Mouse (Mus musculus) heart, embryonic 11.5 days (tissue): ENCODE measurements around the gene H2afy. TPM values are rescaled to one million over a fixed set of nuclear protein-coding genes. Genes with fewer than 3 reads are reported as not detected.
"Not testable (repeated sequence)": the region's sequence is repeated elsewhere in the genome, so short reads cannot be mapped to it uniquely, and the experiment has no call there.

ENCODE experiments used
- ATAC-seq: fragments of 200-750 bp; cut with Nextera tagmentation; replicated peaks from 2 replicates; pipeline ENCODE4 v1.8.0; 2017; ENCODE audit warnings: moderate library complexity; ENCODE audit not compliant: insufficient number of reproducible peaks, low FRiP score, low TSS enrichment
- H3K27ac ChIP-seq: fragments of 300-500 bp; sonication (generic); 2 replicates; pipeline ENCODE4 v1.5.1; 2014; ENCODE audit warnings: mild to moderate bottlenecking, low read depth, low read length
- H3K27me3 ChIP-seq: fragments of 300-500 bp; sonication (generic); 2 replicates; pipeline ENCODE4 v1.6.1; 2014; ENCODE audit warnings: mild to moderate bottlenecking, low read length, mixed read lengths; ENCODE audit not compliant: control insufficient read depth, insufficient read depth
- H3K36me3 ChIP-seq: fragments of 300-500 bp; sonication (generic); 2 replicates; pipeline ENCODE4 v1.6.1; 2014; ENCODE audit warnings: mild to moderate bottlenecking, low read length, moderate library complexity, mixed read lengths; ENCODE audit not compliant: control insufficient read depth, insufficient read depth
- H3K4me1 ChIP-seq: fragments of 300-500 bp; sonication (generic); 2 replicates; pipeline ENCODE4 v1.6.1; 2014; ENCODE audit warnings: low read length; ENCODE audit not compliant: control insufficient read depth, insufficient read depth
- H3K4me2 ChIP-seq: fragments of 300-500 bp; sonication (generic); 2 replicates; pipeline ENCODE4 v1.6.1; 2014; ENCODE audit warnings: mild to moderate bottlenecking, moderate library complexity
- H3K4me3 ChIP-seq: fragments of 300-500 bp; sonication (generic); 2 replicates; pipeline ENCODE4 v1.5.1; 2014; ENCODE audit warnings: low read depth, low read length
- H3K9ac ChIP-seq: fragments of 300-500 bp; sonication (generic); 2 replicates; pipeline ENCODE4 v1.6.1; 2014; ENCODE audit warnings: mild to moderate bottlenecking, low read depth, low read length, moderate library complexity
- H3K9me3 ChIP-seq: fragments of 300-500 bp; sonication (generic); replicated peaks from 2 replicates; pipeline ENCODE4 v1.6.1; 2016; ENCODE audit warnings: low read length; ENCODE audit not compliant: control insufficient read depth
- WGBS: fragments of 180-500 bp; shearing (Covaris S2); extraction: QIAGEN DNeasy Blood & Tissue Kit; methylation state at CpG from one replicate; pipeline ENCODE4 v1.1.7; 2014; ENCODE audit not compliant: insufficient replicate concordance; 5-methylcytosine and 5-hydroxymethylcytosine counted together
- polyA plus RNA-seq: library from polyadenylated mRNA; unstranded; fragments of >200 nt; fragmentation: Nextera tagmentation; extraction: Ambion mirVana; gene quantifications from 2 replicates; pipeline ENCODE4 v1.2.1, GENCODE M21; 2014

The H2afy gene
- polyA plus RNA-seq, 1 experiment from 2014 or later, result 162 TPM

DNA sequence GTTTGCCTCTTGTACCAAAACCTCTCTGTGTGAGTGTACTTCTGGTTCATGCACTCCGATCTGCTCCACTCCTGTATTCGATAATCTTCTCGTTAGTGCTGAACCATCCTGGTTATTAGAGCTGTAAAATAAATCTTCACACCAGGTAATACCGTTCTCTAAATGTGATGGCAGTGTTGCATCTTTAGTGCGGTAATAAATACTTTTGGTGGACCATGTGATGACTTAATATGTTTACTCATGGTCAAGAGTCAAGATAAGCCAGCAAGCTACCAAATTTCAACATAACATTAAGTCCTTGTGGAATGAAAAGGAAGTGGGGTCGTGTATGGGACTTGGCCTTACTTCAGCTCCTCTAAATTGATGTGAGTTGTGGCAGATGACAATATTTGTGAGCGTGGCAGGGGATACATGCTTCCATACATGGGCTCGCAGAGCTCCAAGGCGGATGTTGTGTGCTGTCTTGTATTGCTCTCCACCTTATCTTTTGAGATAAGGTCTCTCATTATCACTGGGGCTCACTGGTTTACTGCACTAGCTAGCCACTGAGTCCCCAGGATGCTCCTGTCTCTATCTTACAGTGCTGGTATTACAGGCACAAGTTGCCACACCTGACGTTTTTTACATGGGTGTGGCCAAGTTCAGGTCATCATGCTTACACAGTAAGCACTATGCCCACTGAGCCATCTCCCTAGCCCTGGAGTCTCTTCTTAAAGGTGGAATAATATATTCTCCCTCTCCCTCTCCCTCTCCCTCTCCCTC lies 96.4 kb downstream of the H2afy start:
- Histone ChIP-seq H3K36me3 (no peaks in the 10 kb centered on the region), H3K4me1 (no peaks in the 10 kb centered on the region; the same call in 1 of the 2 replicates), H3K9me3 (no peaks in the 10 kb centered on the region), H3K27me3 (no peaks in the 10 kb centered on the region), H3K9ac (no peak overlapping the region), H3K4me2 (no peak overlapping the region), H3K4me3 (no peak overlapping the region), H3K27ac (no peak overlapping the region)
- WGBS, result 57% methylated on average over 10 of the region's 10 CpGs
- no peak for ATAC-seq

DNA sequence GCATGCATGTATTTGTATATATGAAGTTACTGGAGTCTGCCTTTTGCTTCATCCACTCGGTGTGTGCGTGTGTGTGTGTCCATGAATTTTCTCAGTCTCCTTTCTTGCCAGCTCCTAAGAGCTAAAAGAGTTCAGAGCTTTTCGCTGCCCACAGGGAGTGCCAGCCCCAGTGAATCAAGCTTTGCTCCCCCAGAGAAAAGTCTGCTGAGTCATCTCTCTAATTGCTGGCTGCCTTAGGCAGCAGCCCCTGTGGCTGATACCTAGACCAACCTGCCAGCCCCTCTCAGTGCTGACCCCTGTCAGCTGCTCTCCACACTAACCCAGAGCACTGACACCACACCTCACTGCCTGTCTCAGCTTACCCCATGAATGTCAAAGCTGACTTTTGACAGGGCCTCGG lies 107.2 kb downstream of the H2afy start:
- no peak for ATAC-seq
- H3K4me2 ChIP-seq, result no peak overlapping the region
- H3K4me3 ChIP-seq, result no peak overlapping the region
- H3K36me3 ChIP-seq, result no peaks in the 10 kb centered on the region
- peaks cover 20% of the 10 kb centered on the region for H3K4me1 ChIP-seq
- no peak overlapping the region for H3K9ac ChIP-seq
- H3K27ac ChIP-seq, result no peak overlapping the region
- H3K27me3 ChIP-seq, result no peaks in the 10 kb centered on the region
- 81% methylated on average over 4 of the region's 4 CpGs for WGBS
- no peaks in the 10 kb centered on the region for H3K9me3 ChIP-seq

DNA sequence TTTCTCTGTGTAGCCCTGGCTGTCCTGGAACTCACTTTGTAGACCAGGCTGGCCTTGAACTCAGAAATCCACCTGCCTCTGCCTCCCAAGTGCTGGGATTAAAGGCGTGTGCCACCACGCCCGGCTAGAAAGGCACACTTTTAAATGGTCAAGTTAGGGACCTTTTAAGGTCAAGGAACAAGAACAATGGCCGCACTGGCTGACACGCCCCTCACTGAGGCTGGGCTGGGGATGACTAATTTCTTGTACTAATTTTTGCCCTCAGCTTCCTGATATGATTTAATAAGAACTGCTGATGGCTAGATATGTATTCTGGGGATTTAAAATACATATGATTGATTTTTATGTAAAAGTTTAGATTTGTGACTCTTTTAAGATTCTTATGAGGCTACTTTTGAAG lies 108.2 kb downstream of the H2afy start:
- H3K27me3 ChIP-seq, H3K4me3 ChIP-seq: not testable (repeated sequence)
- WGBS, result 83% methylated on average over 5 of the region's 5 CpGs

DNA sequence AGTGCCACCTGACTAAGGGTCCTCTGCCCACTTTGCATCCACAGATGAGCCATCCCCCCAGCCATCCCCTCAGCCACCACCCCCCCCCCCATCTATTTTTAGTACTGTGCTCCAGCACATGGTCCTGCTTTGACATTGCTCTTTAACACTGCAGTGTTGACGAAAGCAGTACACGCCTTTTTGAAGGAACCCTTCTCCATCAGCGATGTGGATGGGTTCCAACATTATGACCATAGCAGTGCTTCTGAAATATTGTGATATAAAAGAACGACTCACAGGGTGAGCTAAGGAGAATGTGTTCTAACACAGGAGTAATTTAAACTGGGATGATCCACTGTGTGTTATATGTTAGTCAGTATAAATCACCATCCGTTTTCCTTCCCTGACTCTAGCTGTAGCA lies 109.5 kb downstream of the H2afy start:
- ATAC-seq, result no peak

More for the DNA sequence above, 108.2 kb downstream of the H2afy start:
- H3K4me2 ChIP-seq, H3K27ac ChIP-seq, ATAC-seq, H3K9ac ChIP-seq, H3K36me3 ChIP-seq, H3K9me3 ChIP-seq: not testable (repeated sequence)
- H3K4me1 ChIP-seq, result peaks cover 20% of the 10 kb centered on the region

DNA sequence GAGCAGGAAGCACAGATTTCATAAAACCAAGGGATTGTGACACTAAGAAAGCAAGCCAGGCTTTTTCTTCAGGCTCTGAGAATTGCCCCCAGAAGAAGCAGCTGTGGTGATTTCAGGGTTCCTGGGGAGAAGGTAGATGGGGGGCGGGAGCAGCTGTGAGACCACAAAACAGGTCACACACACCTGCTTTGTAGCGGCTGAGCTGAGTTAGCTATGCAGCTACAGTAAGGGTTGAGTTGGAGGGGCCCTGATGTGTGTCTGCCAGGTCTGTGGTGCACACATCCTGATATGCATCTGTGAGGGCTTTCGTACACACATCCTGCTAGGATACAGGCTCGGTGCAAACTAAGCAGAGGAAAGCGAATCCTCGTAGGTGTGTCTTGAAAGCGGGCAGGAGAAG lies 110.1 kb downstream of the H2afy start:
- no peak overlapping the region for H3K4me2 ChIP-seq
- H3K27me3 ChIP-seq, result no peaks in the 10 kb centered on the region
- peaks cover 14% of the 10 kb centered on the region for H3K4me1 ChIP-seq
- H3K9me3 ChIP-seq, result no peaks in the 10 kb centered on the region
- 67% methylated on average over 7 of the region's 7 CpGs for WGBS
- no peak overlapping the region for H3K4me3 ChIP-seq
- H3K36me3 ChIP-seq, result no peaks in the 10 kb centered on the region
- no peak overlapping the region for H3K9ac ChIP-seq
- no peak for ATAC-seq
- H3K27ac ChIP-seq, result no peak overlapping the region

More for the DNA sequence above, 109.5 kb downstream of the H2afy start:
- Histone ChIP-seq H3K9me3 (no peaks in the 10 kb centered on the region), H3K4me1 (peaks cover 14% of the 10 kb centered on the region), H3K27me3 (no peaks in the 10 kb centered on the region), H3K4me3 (no peak overlapping the region), H3K36me3 (no peaks in the 10 kb centered on the region), H3K9ac (no peak overlapping the region), H3K4me2 (no peak overlapping the region), H3K27ac (no peak overlapping the region)
- 59% methylated on average over 5 of the region's 5 CpGs for WGBS

DNA sequence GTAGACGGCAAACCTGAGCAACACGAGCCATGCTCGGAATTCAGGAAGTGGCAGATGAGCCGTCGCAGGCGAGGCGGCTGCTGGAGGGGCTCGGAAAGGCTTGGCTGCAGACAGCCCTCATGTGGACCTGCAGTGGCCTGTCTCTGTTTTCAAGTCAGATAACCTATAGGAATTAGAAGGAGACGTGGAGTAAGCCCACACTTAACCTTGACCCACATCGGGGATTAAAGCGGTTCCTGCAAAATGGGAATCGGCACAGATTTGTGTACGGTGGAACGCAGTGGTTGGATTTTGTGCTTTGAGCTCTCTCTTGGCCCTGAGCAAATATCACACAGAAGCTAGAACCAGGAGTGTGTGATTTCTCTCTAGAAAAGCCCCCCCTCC lies 111.1 kb downstream of the H2afy start:
- H3K36me3 ChIP-seq, result no peaks in the 10 kb centered on the region
- peak overlapping the region; percentile 19; the same call in 1 of the 2 replicates for H3K4me2 ChIP-seq
- no peak overlapping the region for H3K4me3 ChIP-seq
- no peak for ATAC-seq
- no peak overlapping the region for H3K9ac ChIP-seq
- H3K27ac ChIP-seq, result no peak overlapping the region
- WGBS, result 43% methylated on average over 14 of the region's 14 CpGs
- peaks cover 14% of the 10 kb centered on the region for H3K4me1 ChIP-seq
- no peaks in the 10 kb centered on the region for H3K27me3 ChIP-seq
- no peaks in the 10 kb centered on the region for H3K9me3 ChIP-seq

DNA sequence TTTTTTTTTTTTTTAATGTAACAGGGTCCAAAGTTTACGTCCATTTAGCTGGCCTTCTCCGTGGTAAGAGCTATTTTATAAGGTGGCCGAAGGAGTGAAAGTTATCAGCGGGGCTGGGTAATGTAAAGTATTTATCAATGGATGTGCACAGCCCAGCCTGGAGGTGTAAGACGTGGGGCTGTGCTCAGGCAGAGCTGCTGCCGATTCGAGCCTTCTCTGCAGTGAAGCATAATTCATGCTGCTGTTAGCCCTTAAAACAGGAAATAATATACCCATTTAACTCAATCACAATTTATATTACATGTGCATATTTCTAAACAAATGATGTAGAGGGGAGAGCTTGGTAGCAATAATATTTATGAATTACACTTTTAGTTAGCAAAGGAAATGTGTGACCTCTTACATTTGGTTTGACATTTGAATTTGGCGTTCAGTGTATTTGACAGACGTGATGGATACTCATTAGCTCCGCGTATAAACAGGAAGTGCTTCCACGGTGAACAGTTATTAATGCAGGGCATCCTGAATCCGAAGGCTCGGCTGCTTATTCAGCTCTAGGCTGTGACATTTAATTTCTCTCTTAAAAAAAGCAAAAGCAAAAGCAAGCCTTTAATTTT lies 111.6 kb downstream of the H2afy start:
- no peaks in the 10 kb centered on the region for H3K27me3 ChIP-seq
- 48% methylated on average over 14 of the region's 14 CpGs for WGBS
- H3K27ac ChIP-seq, result no peak overlapping the region
- H3K4me2 ChIP-seq, result peak overlapping the region; percentile 19; the same call in 1 of the 2 replicates
- no peaks in the 10 kb centered on the region for H3K36me3 ChIP-seq
- H3K4me3 ChIP-seq, result no peak overlapping the region
- H3K9me3 ChIP-seq, result no peaks in the 10 kb centered on the region
- H3K4me1 ChIP-seq, result peaks cover 14% of the 10 kb centered on the region
- ATAC-seq, result no peak
- no peak overlapping the region for H3K9ac ChIP-seq
